Mouse (Mus musculus) olfactory bulb, adult 2 months (tissue): ENCODE data around the gene Tlr5.

Experiments used
- CTCF ChIP-seq: fragments of 200-500 bp; IDR thresholded peaks from 2 replicates; pipeline ENCODE4 v1.5.1; 2012; ENCODE audit warnings: low read depth, mild to moderate bottlenecking, low read length, moderate library complexity; ENCODE audit not compliant: insufficient read depth
- POLR2A ChIP-seq: fragments of 200-500 bp; IDR thresholded peaks from 2 replicates; pipeline ENCODE4 v1.6.1; 2012; ENCODE audit warnings: mild to moderate bottlenecking, low read depth, low read length, moderate library complexity; ENCODE audit not compliant: insufficient read depth

GRCm38 (mm10) chr1:182914121-182914908 lies 40.3 kb upstream of the Tlr5 start:
- no peak for TF ChIP-seq POLR2A
- TF ChIP-seq CTCF = no peak
